Mouse (Mus musculus) forebrain, embryonic 11.5 days (tissue): ENCODE results near the gene Atg16l1. TPM values are rescaled to one million over a fixed set of nuclear protein-coding genes. Genes with fewer than 3 reads are reported as not detected.

Experiments
- ATAC-seq: fragments of 200-750 bp; cut with Nextera tagmentation; replicated peaks from 2 replicates; pipeline ENCODE4 v1.8.0; 2017; ENCODE audit warnings: moderate TSS enrichment; ENCODE audit not compliant: low FRiP score
- DNase-seq: peaks from one replicate; pipeline ENCODE4 v3.0.0-alpha.2; 2017; ENCODE audit warnings: low spot score
- H3K27ac ChIP-seq: fragments of 300-500 bp; sonication (generic); 2 replicates; pipeline ENCODE4 v1.5.1; 2014; ENCODE audit warnings: low read depth, low read length
- H3K27me3 ChIP-seq: fragments of 300-500 bp; sonication (generic); 2 replicates; pipeline ENCODE4 v1.6.1; 2014; ENCODE audit warnings: mild to moderate bottlenecking, low read length, mixed read lengths; ENCODE audit not compliant: control insufficient read depth, insufficient read depth
- H3K36me3 ChIP-seq: fragments of 300-500 bp; sonication (generic); 2 replicates; pipeline ENCODE4 v1.6.1; 2014; ENCODE audit warnings: mild to moderate bottlenecking, low read length, moderate library complexity, mixed read lengths; ENCODE audit not compliant: control insufficient read depth, insufficient read depth
- H3K4me1 ChIP-seq: fragments of 300-500 bp; sonication (generic); replicated peaks from 2 replicates; pipeline ENCODE4 v1.6.1; 2014; ENCODE audit warnings: low read length, mixed read lengths; ENCODE audit not compliant: control insufficient read depth, insufficient read depth
- H3K4me2 ChIP-seq: fragments of 300-500 bp; sonication (generic); 2 replicates; pipeline ENCODE4 v1.6.1; 2014; ENCODE audit warnings: low read depth, mild to moderate bottlenecking, low read length, moderate library complexity, mixed read lengths; ENCODE audit not compliant: severe bottlenecking
- H3K4me3 ChIP-seq: fragments of 300-500 bp; sonication (generic); 2 replicates; pipeline ENCODE4 v1.5.1; 2014; ENCODE audit warnings: low read depth, low read length
- H3K9ac ChIP-seq: fragments of 300-500 bp; sonication (generic); 2 replicates; pipeline ENCODE4 v1.6.1; 2014; ENCODE audit warnings: low read length
- H3K9me3 ChIP-seq: fragments of 300-500 bp; sonication (generic); 2 replicates; pipeline ENCODE4 v1.6.1; 2016; ENCODE audit warnings: low read length, mixed read lengths; ENCODE audit not compliant: control insufficient read depth
- whole genome bisulfite sequencing: fragments of 180-500 bp; shearing (Covaris S2); extraction: QIAGEN DNeasy Blood & Tissue Kit; methylation state at CpG from one replicate; pipeline ENCODE4 v1.1.7; 2014; 5-methylcytosine and 5-hydroxymethylcytosine counted together
- polyA plus RNA-seq: library from polyadenylated mRNA; unstranded; fragments of >200 nt; fragmentation: Nextera tagmentation; extraction: Ambion mirVana; gene quantifications from 2 replicates; pipeline ENCODE4 v1.2.1, GENCODE M21; 2014

Atg16l1 gene
- polyA plus RNA-seq, 1 experiment from 2014 or later = 40.6 TPM

GRCm38 (mm10) chr1:87828926-87829580 lies 73.4 kb downstream of the Atg16l1 start:
- no peak overlapping the region for H3K4me3 ChIP-seq
- ATAC-seq = no peak
- no peak overlapping the region for H3K4me2 ChIP-seq
- no peaks in the 10 kb centered on the region for H3K9me3 ChIP-seq
- no peak for DNase-seq
- no peaks in the 10 kb centered on the region for H3K27me3 ChIP-seq
- H3K27ac ChIP-seq = no peak overlapping the region
- H3K4me1 ChIP-seq = no peaks in the 10 kb centered on the region
- H3K36me3 ChIP-seq = no peaks in the 10 kb centered on the region
- H3K9ac ChIP-seq = no peak overlapping the region
- WGBS = 56% methylated on average over 7 of the region's 7 CpGs

- no peaks in the 10 kb centered on the region for H3K27me3 ChIP-seq
- no peak overlapping the region for H3K27ac ChIP-seq
- no peak overlapping the region for H3K4me2 ChIP-seq
- ATAC-seq = no peak
- H3K9me3 ChIP-seq = no peaks in the 10 kb centered on the region
- H3K9ac ChIP-seq = no peak overlapping the region
- no peak overlapping the region for H3K4me3 ChIP-seq
- no peak for DNase-seq
- no peaks in the 10 kb centered on the region for H3K4me1 ChIP-seq
- H3K36me3 ChIP-seq = no peaks in the 10 kb centered on the region
- WGBS = 74% methylated on average over 6 of the region's 6 CpGs
Observed at GRCm38 (mm10) chr1:87829621-87830211, 74.0 kb downstream of the Atg16l1 start.

GRCm38 (mm10) chr1:87836453-87836852 lies 80.8 kb downstream of the Atg16l1 start:
- 73% methylated on average over 1 of the region's 1 CpGs for WGBS

GRCm38 (mm10) chr1:87837018-87837417 lies 81.3 kb downstream of the Atg16l1 start:
- no peaks in the 10 kb centered on the region for H3K27me3 ChIP-seq
- ATAC-seq (no peak), DNase-seq (no peak)
- H3K27ac ChIP-seq = no peak overlapping the region
- no peak overlapping the region for H3K4me3 ChIP-seq
- 45% methylated on average over 5 of the region's 5 CpGs for WGBS
- no peak overlapping the region for H3K9ac ChIP-seq
- H3K4me2 ChIP-seq = no peak overlapping the region
- no peaks in the 10 kb centered on the region for H3K4me1 ChIP-seq
- H3K9me3 ChIP-seq = no peaks in the 10 kb centered on the region
- H3K36me3 ChIP-seq = no peaks in the 10 kb centered on the region

More at GRCm38 (mm10) chr1:87836453-87836852, 80.8 kb downstream of the Atg16l1 start:
- Histone ChIP-seq H3K9me3 (no peaks in the 10 kb centered on the region), H3K27ac (no peak overlapping the region), H3K4me1 (no peaks in the 10 kb centered on the region), H3K4me2 (no peak overlapping the region), H3K4me3 (no peak overlapping the region), H3K9ac (no peak overlapping the region), H3K36me3 (no peaks in the 10 kb centered on the region), H3K27me3 (no peaks in the 10 kb centered on the region)
- DNase-seq (no peak), ATAC-seq (no peak)

GRCm38 (mm10) chr1:87840411-87841208 lies 84.9 kb downstream of the Atg16l1 start:
- no peaks in the 10 kb centered on the region for H3K36me3 ChIP-seq
- no peaks in the 10 kb centered on the region for H3K9me3 ChIP-seq
- WGBS = 88% methylated on average over 11 of the region's 11 CpGs
- no peaks in the 10 kb centered on the region for H3K4me1 ChIP-seq
- no peaks in the 10 kb centered on the region for H3K27me3 ChIP-seq
- ATAC-seq = no peak
- no peak for DNase-seq
- no peak overlapping the region for H3K27ac ChIP-seq
- H3K4me3 ChIP-seq = no peak overlapping the region
- no peak overlapping the region for H3K4me2 ChIP-seq
- H3K9ac ChIP-seq = no peak overlapping the region

Other genes starting within 250 kb of the Atg16l1 start
- not detected in 2 replicates for gene Neu2, start 246.0 kb upstream of the Atg16l1 start, polyA plus RNA-seq
- 2.3 and 2.5 TPM in 2 replicates for gene Ngef, start 182.0 kb upstream of the Atg16l1 start, polyA plus RNA-seq
- gene Inpp5d, start 135.6 kb upstream of the Atg16l1 start, polyA plus RNA-seq = 3.6 and 5.0 TPM in 2 replicates
- gene Sag, start 47.8 kb downstream of the Atg16l1 start, polyA plus RNA-seq = 2.3 and 2.7 TPM in 2 replicates
- gene Dgkd, start 97.4 kb downstream of the Atg16l1 start, polyA plus RNA-seq = 45.7 and 46.3 TPM in 2 replicates